Comparison of ENCODE assay signal across 32 mouse cellular contexts in genomic region chr6:92268001-92268400, GRCm38 (mm10). TPM values are rescaled to one million over a fixed set of nuclear protein-coding genes. Genes with fewer than 3 reads are reported as not detected.
"Had no signal": no experiment of that assay in that cellular context is flagged by ENCODE, and none has a peak within 500 bp of the region (broad histone marks: within the 10 kb centered on the region; RNA-seq: fewer than 3 reads in every experiment).

No protein-coding gene starts in this region.

- H3K36me3 ChIP-seq: embryonic facial prominence, embryonic 10.5 days; embryonic facial prominence, embryonic 12.5 days; embryonic facial prominence, embryonic 13.5 days; embryonic facial prominence, embryonic 15.5 days; forebrain, embryonic 10.5 days; forebrain, embryonic 12.5 days; forebrain, embryonic 15.5 days had no signal

- H3K9me3 ChIP-seq: embryonic facial prominence, embryonic 10.5 days; embryonic facial prominence, embryonic 12.5 days; embryonic facial prominence, embryonic 13.5 days; embryonic facial prominence, embryonic 15.5 days; forebrain, embryonic 10.5 days; forebrain, embryonic 12.5 days; forebrain, embryonic 13.5 days; forebrain, embryonic 15.5 days had no signal

- ATAC-seq: forebrain, embryonic 13.5 days; forebrain, embryonic 14.5 days; forebrain, embryonic 15.5 days; forebrain, embryonic 16.5 days; forebrain, postnatal 0 days had no signal

- H3K4me2 ChIP-seq: embryonic facial prominence, embryonic 12.5 days; embryonic facial prominence, embryonic 13.5 days; embryonic facial prominence, embryonic 15.5 days; forebrain, embryonic 12.5 days; forebrain, embryonic 13.5 days; forebrain, embryonic 15.5 days had no signal

- DNase-seq: cerebellum, adult 9-10 months; cerebellum, adult 9-11 months; cerebellum, postnatal 10 days; cerebellum, postnatal 14 days; cerebellum, postnatal 25 days; cerebellum, postnatal 36 days; embryo, embryonic 11 days; forebrain, postnatal 0 days; gastrocnemius, adult 2 months; gastrocnemius, postnatal 10 days; gastrocnemius, postnatal 14 days; gastrocnemius, postnatal 25 days; gastrocnemius, postnatal 36 days; heart, adult 18-20 months; heart, adult 2 months had no signal

- H3K4me3 ChIP-seq: embryonic facial prominence, embryonic 10.5 days; embryonic facial prominence, embryonic 12.5 days; embryonic facial prominence, embryonic 13.5 days; embryonic facial prominence, embryonic 15.5 days; erythroblast, embryonic 14.5 days; forebrain, embryonic 10.5 days; forebrain, embryonic 12.5 days; forebrain, embryonic 13.5 days; forebrain, embryonic 15.5 days; gastrocnemius, adult 2 months; heart, adult 2 months had no signal

- H3K4me1 ChIP-seq: embryonic facial prominence, embryonic 13.5 days; embryonic facial prominence, embryonic 15.5 days had no signal

- H3K27me3 ChIP-seq: embryonic facial prominence, embryonic 12.5 days; embryonic facial prominence, embryonic 15.5 days; forebrain, embryonic 13.5 days; forebrain, embryonic 15.5 days had no signal

- H3K9ac ChIP-seq: embryonic facial prominence, embryonic 12.5 days; embryonic facial prominence, embryonic 13.5 days; embryonic facial prominence, embryonic 15.5 days; forebrain, embryonic 12.5 days; forebrain, embryonic 13.5 days; forebrain, embryonic 15.5 days; forebrain, postnatal 0 days had no signal

- H3K27ac ChIP-seq: embryonic facial prominence, embryonic 10.5 days; embryonic facial prominence, embryonic 12.5 days; embryonic facial prominence, embryonic 13.5 days; embryonic facial prominence, embryonic 15.5 days; forebrain, embryonic 10.5 days; forebrain, embryonic 12.5 days; forebrain, embryonic 13.5 days; forebrain, embryonic 15.5 days; gastrocnemius, adult 2 months; heart, adult 2 months had no signal

RNA-seq across cellular contexts. Expression of gene Trh, which starts 23.6 kb away (rescaled TPM):
- total RNA-seq: gastrocnemius, adult 18-20 months; gastrocnemius, adult 2 months; gastrocnemius, adult 8-10 months; gastrocnemius, postnatal 10 days; gastrocnemius, postnatal 14 days; gastrocnemius, postnatal 25 days; gastrocnemius, postnatal 36 days; gastrocnemius, postnatal 4 days; granulocyte monocyte progenitor cell, adult 5-6 weeks; heart, adult 18-20 months; heart, adult 2 months; heart, adult 8-10 months had no signal
- polyA plus RNA-seq: embryonic facial prominence, embryonic 13.5 days; erythroblast, embryonic 14.5 days; gonadal fat pad, adult 2 months; heart, adult 2 months had no signal
